Mouse (Mus musculus): ENCODE results near the gene Ins2.

Gene Ins2

DNA sequence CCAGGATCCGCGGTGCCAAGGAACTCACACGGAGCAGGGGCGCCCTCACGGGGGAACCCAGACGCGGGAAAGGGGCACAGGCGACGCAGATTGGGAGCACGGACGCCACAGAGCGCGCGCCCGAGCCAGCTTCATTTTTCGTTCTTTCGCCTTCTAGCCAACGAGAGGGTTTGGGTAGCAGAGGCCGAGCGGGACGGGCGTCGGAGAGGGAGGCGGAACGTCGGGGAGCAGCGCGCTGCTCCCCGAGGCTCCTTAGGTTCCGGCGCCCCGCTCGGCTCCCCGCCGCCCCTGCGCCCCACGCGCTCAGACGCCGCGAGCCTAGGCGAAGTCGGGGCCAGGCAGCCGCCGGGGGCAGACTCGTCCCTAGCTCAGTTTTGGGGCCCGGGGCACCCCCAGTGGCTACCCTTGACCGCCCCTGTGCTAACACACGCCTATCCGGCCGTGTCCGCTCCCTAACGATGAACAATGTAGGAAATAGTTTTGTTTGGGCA lies 79.2 kb downstream of the Ins2 start:
- peak; percentile 49 for DNase-seq

DNA sequence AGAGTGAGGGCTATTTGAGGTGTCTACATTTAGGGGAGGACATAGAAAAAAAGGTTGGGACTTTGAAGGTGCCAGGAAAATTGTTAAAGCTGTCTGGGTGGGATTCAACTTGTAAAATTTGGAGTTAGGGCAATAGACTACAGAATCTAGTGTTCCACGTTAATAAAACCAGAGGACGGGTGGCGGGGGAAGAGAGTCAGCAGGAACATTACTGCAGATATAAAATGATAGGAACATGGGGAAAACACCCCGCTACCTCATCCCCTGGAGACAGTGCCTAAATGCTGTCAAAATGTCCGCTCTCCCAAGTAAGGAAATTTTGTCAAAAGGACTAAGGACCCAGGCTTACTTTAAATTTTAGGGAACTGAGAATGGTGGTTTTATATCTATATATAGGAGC lies 80.0 kb downstream of the Ins2 start:
- no peak for DNase-seq

DNA sequence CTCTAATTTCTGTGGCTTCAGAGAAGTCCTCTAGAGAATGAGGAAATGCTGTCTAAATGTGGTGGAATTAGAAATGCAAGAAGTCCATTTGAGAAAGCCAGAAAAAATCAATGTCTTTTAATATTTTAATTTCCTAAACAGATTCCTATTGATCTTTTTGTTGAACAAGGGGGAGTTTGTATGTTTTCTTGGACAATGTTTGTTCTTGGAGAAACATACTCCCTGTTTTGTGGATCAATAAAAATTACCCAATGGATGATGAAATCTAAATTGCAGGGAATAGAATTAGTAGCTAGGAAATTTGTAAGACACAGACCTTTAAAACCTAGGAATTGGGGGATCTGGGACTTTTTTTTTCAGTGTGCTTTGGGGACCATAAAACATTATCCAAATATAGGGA lies 81.4 kb downstream of the Ins2 start:
- no peak for DNase-seq

DNA sequence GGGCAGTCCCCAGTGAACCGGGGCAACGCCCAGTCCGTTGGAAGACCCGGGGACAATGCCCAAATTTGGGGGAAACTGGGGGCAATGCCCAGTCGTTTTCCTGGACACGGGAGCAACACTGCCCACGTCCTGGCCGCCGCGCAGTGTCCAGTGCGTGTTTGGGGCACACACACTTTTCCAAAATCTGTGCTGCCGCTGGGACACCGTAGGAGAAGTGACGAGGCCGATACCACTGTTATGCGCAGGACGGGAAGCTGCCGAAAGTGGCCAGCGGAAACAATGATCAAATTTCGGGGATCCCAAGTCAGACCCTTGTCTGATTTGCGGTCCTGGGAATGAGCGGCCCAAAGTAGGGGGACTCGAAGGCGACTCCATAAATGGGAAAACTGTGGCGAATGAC lies 82.1 kb downstream of the Ins2 start:
- no peak for DNase-seq

DNA sequence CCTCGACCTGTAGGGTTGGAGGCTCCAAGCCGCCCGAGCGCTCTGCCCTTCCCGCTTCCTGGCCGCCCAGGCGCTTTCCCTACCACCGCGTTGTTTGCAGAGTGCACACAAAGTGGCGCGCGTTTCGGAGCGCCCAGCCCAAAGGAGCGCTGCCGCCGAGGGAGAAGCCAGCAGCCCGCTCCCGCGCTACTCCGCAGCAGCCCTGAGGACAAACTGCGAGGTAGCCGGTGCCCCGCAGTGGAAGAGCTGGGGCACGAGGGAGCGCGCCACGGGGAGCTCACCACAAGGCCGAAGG lies 82.6 kb downstream of the Ins2 start:
- peak; percentile 41 for DNase-seq

DNA sequence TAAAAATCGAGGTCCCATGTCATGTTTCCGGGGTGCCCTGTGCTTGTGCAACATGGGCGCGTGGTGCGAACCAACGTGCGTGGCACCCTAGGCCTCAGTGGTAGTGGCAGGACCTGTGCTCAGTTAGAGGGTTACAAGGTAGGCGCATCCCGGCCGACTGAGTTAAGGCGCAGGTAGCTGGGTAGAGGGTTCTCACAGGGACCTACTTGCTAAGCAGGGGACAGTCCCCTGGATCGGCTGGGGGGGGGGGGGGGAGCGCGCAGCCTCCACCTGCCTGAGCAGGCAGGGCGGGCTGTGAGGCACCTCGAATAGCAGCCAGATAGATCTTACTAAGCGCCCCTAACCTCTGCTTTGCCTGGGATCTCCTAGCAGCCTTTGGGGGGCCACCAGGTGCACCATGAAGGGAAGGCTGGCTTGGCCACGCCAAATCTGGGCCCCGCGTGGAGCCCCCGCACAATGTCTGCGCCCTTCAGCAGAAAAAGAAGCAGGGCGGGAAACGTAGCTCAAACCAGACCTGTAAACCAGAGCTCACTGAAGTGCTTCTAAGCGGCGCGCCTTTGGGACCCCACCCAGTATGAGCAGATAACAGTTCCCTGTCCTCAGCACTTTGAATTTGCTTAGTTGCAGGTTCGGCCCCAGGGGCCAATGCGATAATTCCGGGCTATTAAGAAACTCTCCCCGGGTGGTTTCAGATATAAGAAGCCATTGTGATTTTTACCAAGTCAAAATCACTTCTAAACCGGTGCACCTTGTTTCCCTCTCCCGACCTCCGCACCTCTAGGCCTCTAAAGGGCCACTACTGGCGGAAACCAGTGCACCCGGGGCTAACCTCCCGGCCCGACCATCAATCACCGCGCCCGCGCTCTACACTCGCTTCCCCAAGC lies 83.2 kb downstream of the Ins2 start:
- peak; percentile 12 for DNase-seq

DNA sequence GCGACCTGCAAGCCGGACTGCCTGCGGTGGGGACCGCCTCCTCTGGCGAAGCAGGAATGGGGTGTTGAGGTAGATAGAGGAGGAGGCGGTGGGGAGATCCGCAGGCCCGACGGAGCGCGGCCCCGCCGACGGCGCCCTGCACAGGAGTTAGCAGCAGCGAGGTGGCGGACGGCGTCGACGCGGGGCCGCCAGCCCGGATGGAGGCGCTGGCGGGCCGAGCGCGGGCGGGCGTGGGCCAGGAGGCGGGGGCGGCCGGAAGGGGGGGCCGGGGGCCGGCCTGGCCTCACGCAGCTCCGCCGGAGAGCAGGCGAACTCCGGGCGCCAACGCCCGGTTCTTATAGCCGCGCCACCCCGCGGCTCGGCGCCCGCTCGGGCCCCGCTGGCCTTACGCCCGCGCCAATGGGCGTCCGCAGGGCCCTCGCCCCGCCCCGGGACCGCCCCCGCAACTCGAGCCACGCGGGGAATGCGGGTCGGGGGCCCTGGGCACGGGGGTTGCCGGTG lies 84.0 kb downstream of the Ins2 start:
- peak; percentile 61 for DNase-seq

DNA sequence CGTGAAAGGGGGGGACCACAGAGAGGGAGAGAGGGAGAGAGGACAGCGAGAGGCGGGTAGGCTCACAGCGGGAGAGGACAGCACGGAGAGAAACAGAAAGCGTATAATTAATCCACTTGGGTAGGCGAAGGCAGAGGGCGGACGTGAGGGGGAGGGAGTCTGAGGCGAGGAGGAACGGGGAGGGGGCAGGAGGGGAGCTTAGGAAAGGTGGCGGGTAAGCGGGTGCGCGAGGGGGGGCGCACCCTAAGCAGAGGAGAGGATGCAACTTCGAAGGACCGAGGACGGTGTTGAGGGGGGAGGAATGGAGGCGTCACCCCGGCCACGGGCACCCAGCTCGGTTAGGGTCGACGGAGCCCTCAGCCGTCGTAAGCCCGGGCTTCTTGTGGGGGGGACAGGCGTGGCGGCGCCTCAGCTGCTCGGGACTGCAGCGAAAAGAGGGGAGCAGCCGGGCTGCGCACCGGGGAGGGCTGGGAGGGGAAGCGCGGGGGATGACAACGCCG lies 84.5 kb downstream of the Ins2 start:
- peak; percentile 29 for DNase-seq

DNA sequence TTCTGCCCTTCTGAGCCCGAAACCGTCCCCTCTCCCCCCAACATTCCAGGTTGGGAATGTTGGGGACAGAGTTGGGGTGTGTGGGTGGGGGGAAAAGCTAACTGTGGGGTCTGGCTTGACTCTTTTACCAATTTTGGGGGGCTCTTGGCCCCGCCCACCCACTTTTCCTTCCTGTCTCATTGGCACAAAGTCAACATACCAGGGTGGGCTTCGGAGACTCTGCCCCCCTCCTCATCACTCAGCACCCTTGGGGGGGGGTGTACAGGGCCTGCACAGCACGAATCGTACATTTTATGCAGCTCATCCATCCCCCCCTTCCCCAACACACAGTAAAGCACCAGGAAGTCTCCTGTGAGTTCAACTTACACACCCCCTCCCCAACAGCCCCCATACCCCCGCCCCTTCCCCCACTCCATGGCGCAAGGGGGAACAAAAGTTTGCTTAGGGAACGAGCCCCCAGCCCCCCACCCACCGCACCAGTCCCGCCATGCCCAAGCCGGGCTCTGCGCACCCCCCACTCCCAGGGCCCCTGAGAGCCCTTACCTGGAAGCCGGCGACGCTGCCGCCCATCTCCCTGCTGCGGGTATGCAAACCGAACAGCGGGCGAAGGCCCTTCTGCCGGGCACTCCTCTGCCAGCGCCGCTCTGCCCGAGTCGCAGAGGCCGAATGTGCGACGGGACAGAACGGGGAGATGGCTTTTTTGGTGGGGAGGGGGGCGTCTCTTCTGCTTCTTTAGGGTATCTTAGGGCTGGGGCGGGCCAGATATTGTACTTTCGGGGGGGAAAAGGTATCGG lies 85.2 kb downstream of the Ins2 start:
- DNase-seq: peak; percentile 36

DNA sequence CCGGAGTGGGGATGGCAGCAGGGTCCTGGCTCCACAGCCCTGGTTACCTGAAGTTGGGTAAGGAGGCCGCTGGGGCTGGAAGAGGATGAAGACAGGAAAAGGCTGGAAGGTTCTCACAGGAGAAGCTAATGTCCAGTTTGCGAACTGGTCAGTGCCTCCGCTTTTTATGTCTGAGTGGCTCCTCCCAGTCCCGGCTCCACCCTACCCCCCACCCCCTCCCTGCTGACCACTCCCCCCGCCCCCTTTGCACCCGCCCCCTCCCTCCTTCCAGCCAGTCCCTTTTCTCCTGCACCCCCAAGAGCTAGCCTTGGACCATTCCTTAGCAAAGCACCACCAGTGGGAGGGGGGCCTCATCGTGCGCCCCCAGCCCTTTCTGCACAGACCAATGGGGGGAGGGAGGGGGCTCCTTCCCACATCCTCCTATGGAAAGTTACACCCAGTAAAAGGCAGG lies 85.8 kb downstream of the Ins2 start:
- DNase-seq: no peak

DNA sequence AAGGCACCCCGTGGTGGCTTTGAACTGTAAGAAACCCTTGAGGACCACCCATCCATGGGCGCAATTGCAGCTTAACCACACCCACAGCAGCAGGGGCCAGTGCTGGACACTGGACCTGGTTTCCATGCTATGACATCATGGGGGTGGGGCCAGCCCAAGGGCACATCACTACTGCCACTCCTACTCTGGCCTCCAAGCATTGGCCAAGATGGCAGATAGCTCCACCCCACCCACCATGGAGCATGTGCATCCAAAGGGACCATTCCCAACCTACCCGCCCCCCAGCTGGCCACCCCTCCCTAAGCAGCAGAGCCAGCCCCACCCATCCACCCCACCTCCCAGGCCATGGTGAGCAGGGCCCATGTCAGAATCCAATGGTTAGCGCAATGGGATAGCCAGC lies 87.1 kb downstream of the Ins2 start:
- no peak for DNase-seq

DNA sequence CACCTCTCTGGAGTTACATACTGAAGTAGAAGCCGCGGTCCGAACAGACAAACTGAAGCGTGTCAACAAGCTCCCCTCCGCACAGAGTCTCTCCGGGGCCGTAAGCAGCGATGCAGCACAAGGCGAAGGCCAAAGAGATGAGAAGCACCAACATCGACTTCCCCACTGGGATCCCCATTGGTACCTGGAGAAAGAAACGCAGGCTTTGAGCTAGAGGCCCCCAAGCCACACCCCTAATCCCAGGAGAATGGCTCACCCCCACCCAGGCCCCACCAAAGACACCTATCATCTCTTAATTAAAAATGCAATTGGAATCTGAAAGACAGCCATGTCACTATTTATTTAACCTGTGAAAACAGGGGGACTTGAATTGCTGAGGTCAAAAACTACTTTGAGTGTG lies 87.5 kb downstream of the Ins2 start:
- DNase-seq: no peak

DNA sequence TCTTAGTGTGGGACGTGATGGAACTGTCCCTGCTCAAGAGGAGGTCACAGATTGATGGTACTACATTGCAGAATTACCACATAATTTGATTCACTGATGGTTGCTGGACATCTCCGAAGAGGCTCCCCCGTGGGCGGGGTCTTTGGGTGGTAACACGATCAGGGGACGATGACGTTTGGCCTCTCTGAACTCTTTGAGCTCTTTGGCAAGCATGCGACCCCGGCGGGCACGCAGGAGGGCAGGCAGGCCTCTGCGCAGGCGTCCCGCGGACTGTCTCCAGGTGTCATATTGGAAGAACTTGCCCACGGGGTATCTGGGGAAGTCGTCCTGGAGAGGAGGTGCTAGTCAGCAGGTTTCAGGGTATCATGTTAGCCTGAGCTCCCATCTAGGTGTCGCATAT lies 89.5 kb downstream of the Ins2 start:
- no peak for DNase-seq

DNA sequence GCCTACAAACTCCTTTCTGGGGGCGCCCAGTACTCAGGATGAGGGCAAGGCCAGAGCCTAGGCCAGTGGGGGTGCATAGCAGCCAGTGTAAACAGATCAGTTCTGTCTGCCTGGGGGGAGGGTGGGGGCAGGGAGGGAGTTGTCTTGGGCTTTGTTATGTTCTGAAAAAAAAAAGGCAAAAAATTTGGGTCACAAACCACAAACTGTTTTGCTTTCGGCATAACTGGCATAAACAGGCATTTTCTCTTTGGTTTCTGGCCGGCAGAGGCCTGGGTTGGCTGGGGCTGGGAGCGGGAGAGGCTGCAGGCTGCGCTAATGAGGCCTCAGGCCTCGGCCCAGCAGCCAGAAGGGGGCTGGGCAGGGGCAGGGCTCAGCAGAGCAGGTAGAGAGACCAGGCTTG lies 96.5 kb downstream of the Ins2 start:
- DNase-seq: no peak

DNA sequence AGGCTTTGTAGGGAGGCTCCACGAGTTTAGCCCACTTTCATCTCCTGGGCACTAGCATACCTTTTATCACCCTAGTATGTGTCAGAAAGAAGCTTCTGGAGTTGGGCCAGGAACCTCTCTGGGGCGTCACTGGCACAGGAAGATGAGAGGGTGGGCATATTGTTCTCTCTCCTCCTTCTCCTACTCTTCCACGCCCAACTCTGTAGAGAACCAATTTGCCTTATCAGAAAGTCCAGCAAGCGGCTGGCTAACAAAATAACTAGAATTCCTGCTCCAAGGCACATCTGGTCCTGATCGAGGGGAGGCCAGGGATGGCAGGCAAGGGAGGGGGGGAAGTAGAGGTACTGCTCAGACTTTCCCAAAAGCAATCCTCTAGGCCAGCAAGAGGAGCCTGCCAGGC lies 98.1 kb downstream of the Ins2 start:
- DNase-seq: no peak

DNA sequence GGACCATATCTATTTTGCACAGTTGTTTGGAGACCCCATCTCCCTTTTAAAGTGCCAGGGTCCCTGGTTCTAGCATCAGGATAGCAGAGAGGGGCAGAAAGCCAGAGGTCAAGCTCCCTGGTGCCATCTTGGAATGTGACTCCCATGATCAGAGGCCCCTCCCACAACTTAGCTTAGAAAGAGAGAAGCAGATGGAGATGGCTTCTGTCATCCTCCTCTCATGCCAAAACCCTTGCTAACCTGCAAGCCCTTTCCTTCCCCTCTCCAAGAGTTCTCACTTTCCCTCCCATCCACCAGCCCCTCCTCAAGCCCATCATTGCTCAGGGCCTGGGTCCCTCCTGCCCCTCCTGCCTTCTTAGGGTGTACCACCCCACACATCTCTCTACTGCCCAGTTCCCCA lies 107.0 kb downstream of the Ins2 start:
- DNase-seq: no peak

DNA sequence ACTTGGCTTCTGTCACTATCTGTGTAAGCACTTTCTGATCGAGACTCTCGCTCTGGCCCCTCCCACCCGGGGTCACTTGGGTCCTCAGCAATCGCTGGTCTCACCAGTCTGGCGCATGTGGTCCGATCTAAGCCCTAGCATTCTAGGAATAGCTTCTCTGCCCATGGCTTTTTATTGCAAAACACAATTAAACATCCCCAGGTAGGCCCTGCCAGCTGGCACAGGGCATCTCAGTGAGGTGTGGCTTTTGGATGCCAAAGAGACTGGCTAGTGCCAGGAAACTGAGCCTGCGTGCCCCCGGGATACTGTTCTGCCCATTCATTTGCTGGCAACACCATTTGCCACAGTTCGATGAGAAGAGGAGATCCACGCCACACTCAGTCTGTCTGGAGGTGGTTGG lies 112.5 kb downstream of the Ins2 start:
- no peak for DNase-seq

DNA sequence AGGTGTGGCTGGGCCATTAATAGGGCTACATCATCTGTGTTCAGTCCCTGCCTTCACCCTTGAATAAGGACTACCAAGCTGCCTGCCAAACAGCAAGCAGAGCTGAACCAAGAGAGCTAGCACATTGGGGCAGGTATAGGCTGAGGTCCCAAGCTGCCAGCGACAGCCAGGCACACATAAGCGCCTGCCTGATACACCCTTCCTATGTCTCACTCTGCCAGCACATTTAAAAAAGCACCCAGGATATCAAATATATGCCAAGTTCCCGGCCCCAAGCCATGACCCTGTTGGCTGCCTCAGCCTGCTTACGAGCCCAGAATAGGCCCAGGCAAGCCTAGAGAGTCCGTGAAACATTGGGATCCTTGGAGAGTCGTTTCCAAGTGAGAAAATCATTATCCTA lies 113.4 kb downstream of the Ins2 start:
- DNase-seq: no peak
